8 mouse cellular contexts compared by ENCODE assay signal in genomic region chr9:79717836-79718475, GRCm38 (mm10). TPM values are rescaled to one million over a fixed set of nuclear protein-coding genes. Genes with fewer than 3 reads are reported as not detected.
A peak's percentile ranks its signal among the peaks of the same experiment; 100 is the strongest.
DNase-seq lines count a peak whose midpoint lies in the region; ATAC-seq and TF ChIP-seq lines count a peak whose summit lies in the region.

No protein-coding gene starts in this region.

- peaks cover 13% of the 10 kb centered on the region for H3K27me3 ChIP-seq in embryonic facial prominence, embryonic 12.5 days
- H3K27me3 ChIP-seq in hindbrain, embryonic 15.5 days: peaks cover 26% of the 10 kb centered on the region
- H3K27me3 ChIP-seq in lung, embryonic 16.5 days (ENCODE audit: control insufficient read depth, insufficient read depth, low read depth, low read length): peaks cover 15% of the 10 kb centered on the region
- peaks cover 2% of the 10 kb centered on the region; the same call in 1 of the 2 replicates for H3K27me3 ChIP-seq in splenic B cell, adult 2 months (ENCODE audit: control insufficient read depth, insufficient read depth, low read length, poor library complexity, severe bottlenecking)

- no peak for TF ChIP-seq CTCF in gastrocnemius, adult 2 months (IDR thresholded peaks at IDR 0.05)

- peak overlapping the region; percentile 81 for H3K27ac ChIP-seq in gastrocnemius, adult 2 months
- H3K27ac ChIP-seq in embryonic facial prominence, embryonic 12.5 days: peak overlapping the region; percentile 76
- no peak overlapping the region for H3K27ac ChIP-seq in hindbrain, embryonic 15.5 days (replicated peaks)
- H3K27ac ChIP-seq in lung, embryonic 16.5 days (ENCODE audit: low read length): peak overlapping the region; percentile 14

- H3K9ac ChIP-seq in embryonic facial prominence, embryonic 12.5 days: peak overlapping the region; percentile 59
- H3K9ac ChIP-seq in hindbrain, embryonic 15.5 days: peak overlapping the region; percentile 36
- peak overlapping the region; percentile 73 for H3K9ac ChIP-seq in lung, embryonic 16.5 days (ENCODE audit: low read length)

- H3K4me1 ChIP-seq in embryonic facial prominence, embryonic 12.5 days: peaks cover 33% of the 10 kb centered on the region
- H3K4me1 ChIP-seq in hindbrain, embryonic 15.5 days (replicated peaks): peaks cover 51% of the 10 kb centered on the region
- peaks cover 28% of the 10 kb centered on the region for H3K4me1 ChIP-seq in lung, embryonic 16.5 days (replicated peaks; ENCODE audit: control insufficient read depth, insufficient read depth, low read length)

- H3K36me3 ChIP-seq in embryonic facial prominence, embryonic 12.5 days: no peaks in the 10 kb centered on the region
- H3K36me3 ChIP-seq in hindbrain, embryonic 15.5 days: no peaks in the 10 kb centered on the region
- no peaks in the 10 kb centered on the region for H3K36me3 ChIP-seq in lung, embryonic 16.5 days (ENCODE audit: control insufficient read depth, insufficient read depth, low read length)
- no peaks in the 10 kb centered on the region for H3K36me3 ChIP-seq in splenic B cell, adult 2 months (ENCODE audit: control insufficient read depth, insufficient read depth, low read length, poor library complexity, severe bottlenecking)

- peak overlapping the region; percentile 68 for H3K4me2 ChIP-seq in embryonic facial prominence, embryonic 12.5 days (replicated peaks)
- H3K4me2 ChIP-seq in hindbrain, embryonic 15.5 days: peak overlapping the region; percentile 85
- H3K4me2 ChIP-seq in lung, embryonic 16.5 days (ENCODE audit: low read depth, low read length): peak overlapping the region; percentile 70

- ATAC-seq in embryonic facial prominence, embryonic 12.5 days (ENCODE audit: insufficient number of reproducible peaks, insufficient read depth, low FRiP score, low TSS enrichment): no peak
- ATAC-seq in hindbrain, embryonic 15.5 days (ENCODE audit: low FRiP score, low read depth): 0 out of 2 replicates have a peak, but pooled peaks have one; percentile 12
- ATAC-seq in lung, embryonic 16.5 days (ENCODE audit: low read depth): no peak
- ATAC-seq in erythroblast, adult 5-6 weeks (replicated peaks; ENCODE audit: low FRiP score, poor library complexity, severe bottlenecking): no peak

- peak overlapping the region; percentile 80 for H3K4me3 ChIP-seq in gastrocnemius, adult 2 months
- peak overlapping the region; percentile 55 for H3K4me3 ChIP-seq in embryonic facial prominence, embryonic 12.5 days
- peak overlapping the region; percentile 47 for H3K4me3 ChIP-seq in hindbrain, embryonic 15.5 days
- peak overlapping the region; percentile 52 for H3K4me3 ChIP-seq in lung, embryonic 16.5 days (ENCODE audit: low read length)

- peaks cover 3% of the 10 kb centered on the region; the same call in 1 of the 2 replicates for H3K9me3 ChIP-seq in embryonic facial prominence, embryonic 12.5 days
- no peaks in the 10 kb centered on the region for H3K9me3 ChIP-seq in hindbrain, embryonic 15.5 days
- no peaks in the 10 kb centered on the region for H3K9me3 ChIP-seq in lung, embryonic 16.5 days (ENCODE audit: control insufficient read depth, low read length)

- WGBS in embryonic facial prominence, embryonic 12.5 days: under 1% methylated on average over 22 of the region's 22 CpGs
- WGBS in hindbrain, embryonic 15.5 days: under 1% methylated on average over 22 of the region's 22 CpGs
- WGBS in lung, embryonic 16.5 days: 3% methylated on average over 22 of the region's 22 CpGs

- peak; percentile 48 for DNase-seq in gastrocnemius, adult 2 months
- no peak for DNase-seq in gastrocnemius, postnatal 14 days
- DNase-seq in 3T3-L1 (ENCODE audit: low read depth, low spot score): peak; percentile 54
- peak; percentile 3 for DNase-seq in splenic B cell, adult 2 months (ENCODE audit: low read depth, low spot score)

- intact Hi-C loops in gastrocnemius, adult 2 months (cut with DNase I): no loop called here
- intact Hi-C loops in gastrocnemius, postnatal 14 days (cut with DNase I; ENCODE audit: low total_unique reads): loop anchor here (5.0 to 10.0 kb wide), 2 partner anchors 613 to 671 kb away; no protein-coding TSS in a partner anchor

RNA-seq across cellular contexts. Expression of gene Col12a1, which starts 0.7 kb away (rescaled TPM):
- 10 to 100 TPM in 1 of 2 experiments, 1 to 10 TPM in 1; 4.5 to 16.4 TPM for total RNA-seq in gastrocnemius, adult 2 months (2021)
- 10 to 100 TPM; 55.3 to 60.1 TPM for total RNA-seq in gastrocnemius, postnatal 14 days (2021)
- polyA plus RNA-seq in embryonic facial prominence, embryonic 12.5 days (2016; fragmentation: Nextera tagmentation; extraction: Ambion mirVana): 58.9 TPM in 2 replicates
- polyA plus RNA-seq in hindbrain, embryonic 15.5 days (2015; fragmentation: Nextera tagmentation; extraction: Ambion mirVana): 5.9 and 7.7 TPM in 2 replicates
- polyA plus RNA-seq in lung, embryonic 16.5 days (2015; fragmentation: Nextera tagmentation; extraction: Ambion mirVana): 16.5 and 18.0 TPM in 2 replicates
- not detected in 2 replicates for total RNA-seq in erythroblast, adult 5-6 weeks (2015; ENCODE audit: low replicate concordance)
- total RNA-seq in erythroblast, adult 5-6 weeks (2017; ENCODE audit: low replicate concordance): 0.70 TPM in 1 of 2 replicates, not detected in the other

RNA-seq across cellular contexts. Expression of gene Cox7a2, which starts 41.7 kb away (rescaled TPM):
- total RNA-seq in gastrocnemius, adult 2 months (2021): 100 to 1,000 TPM; 330 to 468 TPM
- 100 to 1,000 TPM; 494 to 598 TPM for total RNA-seq in gastrocnemius, postnatal 14 days (2021)
- 580 and 621 TPM in 2 replicates for polyA plus RNA-seq in embryonic facial prominence, embryonic 12.5 days (2016; fragmentation: Nextera tagmentation; extraction: Ambion mirVana)
- polyA plus RNA-seq in hindbrain, embryonic 15.5 days (2015; fragmentation: Nextera tagmentation; extraction: Ambion mirVana): 828 and 936 TPM in 2 replicates
- polyA plus RNA-seq in lung, embryonic 16.5 days (2015; fragmentation: Nextera tagmentation; extraction: Ambion mirVana): 676 and 713 TPM in 2 replicates
- total RNA-seq in erythroblast, adult 5-6 weeks (2015; ENCODE audit: low replicate concordance): 137 and 179 TPM in 2 replicates
- total RNA-seq in erythroblast, adult 5-6 weeks (2017; ENCODE audit: low replicate concordance): 37.8 and 41.1 TPM in 2 replicates
